Mouse (Mus musculus): ENCODE results near the gene Apip.

DNA sequence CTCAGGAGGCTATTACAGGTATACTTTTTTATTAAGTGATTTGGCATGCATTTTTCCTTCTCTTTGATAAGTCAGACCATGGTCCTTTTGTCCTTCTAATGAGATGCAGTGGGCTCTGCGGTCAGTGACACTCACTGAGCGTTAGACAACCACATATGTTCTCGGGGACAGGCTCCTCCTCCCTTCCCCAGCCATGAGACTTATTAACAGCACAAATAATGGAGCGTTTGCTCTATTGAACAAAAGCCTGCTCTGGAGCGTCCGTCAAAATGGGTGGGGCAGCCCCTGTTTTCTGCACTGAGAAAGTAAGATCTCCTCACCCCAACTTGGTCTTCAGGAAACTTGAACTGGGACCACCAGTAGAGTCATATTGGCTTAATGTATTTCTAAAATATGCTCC is 16.0 kb downstream of the Apip start:
- no peak for TF ChIP-seq CTCF (IDR thresholded peaks at IDR 0.05; ENCODE audit: low read depth, low read length)
- no peak for TF ChIP-seq GATA1 (IDR thresholded peaks at IDR 0.05; ENCODE audit: borderline replicate concordance, low read length)
- no peak for TF ChIP-seq TAL1 (conservative IDR thresholded peaks at IDR 0.05; ENCODE audit: low read depth, low read length)
